Mouse (Mus musculus): ENCODE data around the gene Grb14.

The Grb14 gene

DNA sequence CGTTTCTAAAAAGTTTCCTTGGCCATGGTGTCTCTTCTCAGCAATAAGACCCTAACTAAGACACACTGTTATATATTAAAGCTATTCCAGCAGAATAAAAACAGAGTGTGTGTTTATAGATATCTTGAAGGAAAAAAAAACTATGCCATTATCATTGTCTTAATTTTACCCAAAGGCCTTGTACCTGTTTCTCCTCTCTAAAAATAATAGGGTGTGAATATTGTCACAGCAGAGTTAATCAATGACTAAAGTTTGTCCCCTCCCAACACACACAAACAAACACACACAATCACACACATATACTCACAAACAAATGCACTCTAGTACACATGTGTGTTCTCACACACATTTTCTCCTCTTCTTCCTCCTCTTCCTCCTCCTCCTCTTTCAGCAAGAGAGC, at the start of gene Grb14:
Gene Grb14 (minus strand): TSS at position 101 of the 400 bp plus-strand sequence.
- no peak for DNase-seq (ENCODE audit: inconsistent age in 2 of 2, low spot score in 1 of 2)

GRCm38 (mm10) chr2:65072205-65072604, 47.4 kb upstream of the Grb14 start:
- no peak for DNase-seq (ENCODE audit: inconsistent age in 2 of 2, low spot score in 1 of 2)

DNA sequence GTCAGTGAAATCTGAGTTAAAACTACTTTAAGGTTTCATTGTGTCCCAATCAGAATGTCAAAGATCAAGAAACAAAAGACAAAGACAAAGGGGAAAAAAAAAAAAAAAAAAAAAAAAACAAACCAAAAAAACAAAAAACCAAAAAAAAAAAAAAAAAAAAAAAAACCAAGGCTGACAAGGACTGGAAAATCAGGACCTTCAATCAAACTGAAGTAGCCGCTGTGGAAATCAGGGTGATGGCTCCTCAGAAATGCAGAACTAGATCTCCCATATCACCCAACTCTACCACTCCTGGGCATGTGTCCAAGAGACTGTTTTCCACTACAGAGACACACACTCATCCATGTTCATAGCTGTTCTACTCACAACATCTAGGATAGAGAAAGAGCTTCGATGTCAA, 29.0 kb upstream of the Grb14 start:
- DNase-seq (ENCODE audit: inconsistent age in 2 of 2, low spot score in 1 of 2), result no peak

GRCm38 (mm10) chr2:65052191-65053012, 27.6 kb upstream of the Grb14 start:
- no peak for DNase-seq (ENCODE audit: inconsistent age in 2 of 2, low spot score in 1 of 2)

- DNase-seq (ENCODE audit: inconsistent age in 2 of 2, low spot score in 1 of 2), result no peak
These were observed 26.0 kb upstream of the Grb14 start for GRCm38 (mm10) chr2:65050776-65051175.

GRCm38 (mm10) chr2:65048234-65049017, 23.6 kb upstream of the Grb14 start:
- DNase-seq (ENCODE audit: inconsistent age in 2 of 2, low spot score in 1 of 2), result no peak

DNA sequence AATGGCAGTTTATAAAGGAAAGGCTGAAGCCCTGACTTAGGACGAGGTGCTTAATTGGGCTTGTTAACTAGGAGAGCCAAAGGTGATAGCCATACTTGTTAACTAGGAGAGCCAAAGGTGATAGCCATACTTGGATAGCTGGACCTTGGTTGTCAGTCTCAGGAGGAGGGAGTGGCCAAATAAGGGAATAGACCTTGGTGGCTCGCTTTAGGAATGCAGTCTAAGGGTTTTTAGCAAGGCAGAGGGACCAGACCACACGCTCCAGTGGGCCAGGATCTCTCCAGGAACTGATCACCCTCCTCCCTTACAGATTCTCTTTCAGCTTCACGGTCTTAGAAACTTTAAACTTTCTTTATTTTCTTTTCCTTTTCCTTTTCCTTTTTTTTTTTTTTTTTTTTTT, 13.4 kb upstream of the Grb14 start:
- DNase-seq (ENCODE audit: inconsistent age in 2 of 2, low spot score in 1 of 2), result no peak

GRCm38 (mm10) chr2:65037546-65037945, 12.8 kb upstream of the Grb14 start:
- DNase-seq (ENCODE audit: inconsistent age in 2 of 2, low spot score in 1 of 2), result no peak

DNA sequence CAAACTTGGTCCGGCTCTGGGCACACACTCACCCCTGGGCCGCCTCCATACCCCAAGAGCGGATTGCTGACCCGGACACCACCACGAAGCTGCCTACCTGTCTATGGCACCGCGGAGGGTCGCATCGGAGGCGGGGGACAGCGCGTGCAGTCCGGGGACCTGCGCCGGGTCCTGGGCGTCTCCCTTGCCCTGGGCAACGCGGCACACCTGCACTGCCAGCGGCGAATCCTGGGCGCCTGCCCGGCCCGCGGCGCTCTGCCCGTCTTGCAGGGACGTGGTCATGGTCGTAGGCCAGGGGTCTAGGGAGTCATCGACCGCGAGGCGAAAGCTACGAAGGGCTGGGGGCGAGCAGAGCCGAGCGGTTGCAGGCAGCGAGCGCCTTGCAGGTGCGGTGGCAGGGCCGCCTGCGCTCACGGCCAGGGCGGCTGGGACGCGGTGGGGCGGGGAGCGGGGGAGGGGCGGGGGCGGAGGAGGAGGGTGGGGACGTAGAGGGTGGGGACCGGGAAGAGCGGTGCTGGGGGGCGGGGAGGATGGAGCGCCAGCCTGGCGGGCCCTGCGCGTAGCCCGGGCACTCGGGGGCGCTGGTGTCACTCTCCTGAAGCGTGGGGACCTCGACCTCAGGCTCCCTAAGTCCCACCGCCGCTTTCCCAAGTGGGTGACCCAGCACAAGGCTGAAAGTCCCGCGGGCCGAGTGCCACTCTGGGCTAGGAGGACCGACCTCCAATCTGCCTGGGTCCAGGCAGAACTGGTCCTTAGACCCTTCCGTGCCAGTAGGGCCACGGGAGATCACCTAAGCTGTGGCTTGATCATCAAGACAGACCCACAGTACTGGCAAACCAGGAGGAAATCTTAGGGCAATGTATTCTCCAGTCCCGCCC, 2.2 kb downstream of the Grb14 start:
- peak; percentile 86 to 92 for DNase-seq (ENCODE audit: inconsistent age in 2 of 2, low spot score in 1 of 2)

DNA sequence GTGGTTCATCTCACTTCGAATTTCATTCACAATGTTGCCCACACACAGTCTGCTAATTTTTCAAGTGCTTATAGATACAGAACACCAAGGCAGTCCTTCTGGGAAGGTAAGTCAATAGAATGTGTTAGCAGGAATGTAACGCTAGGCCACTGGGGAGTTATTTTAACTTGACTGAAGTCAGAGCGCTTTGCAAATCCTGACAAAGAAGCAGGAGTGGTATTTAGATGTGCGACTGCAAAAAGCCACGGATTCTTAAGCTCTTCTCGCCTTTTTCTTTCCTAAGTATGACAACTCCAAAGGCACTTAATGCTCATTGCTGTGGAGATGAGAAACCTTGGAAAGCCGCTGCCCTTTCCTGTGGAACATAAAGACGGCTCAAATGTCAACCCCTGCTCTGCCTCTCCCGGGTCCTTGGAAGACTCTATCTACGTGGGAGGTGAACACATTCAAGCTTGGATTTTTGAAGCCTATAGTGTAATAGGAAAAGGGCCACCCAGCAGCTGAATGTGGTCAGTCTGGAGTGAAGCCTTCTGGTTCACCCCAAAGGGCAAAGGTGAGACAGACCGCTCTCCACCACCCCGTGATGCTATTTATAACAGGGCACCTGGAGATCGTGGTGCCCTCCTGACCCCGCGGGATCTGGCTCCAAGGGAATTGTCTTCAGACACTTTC, 3.0 kb downstream of the Grb14 start:
- peak in 1 of 2 experiments; percentile 67 for DNase-seq (ENCODE audit: inconsistent age in 2 of 2, low spot score in 1 of 2)

GRCm38 (mm10) chr2:65017375-65017774, 7.4 kb downstream of the Grb14 start:
- no peak for DNase-seq (ENCODE audit: inconsistent age in 2 of 2, low spot score in 1 of 2)

- no peak for DNase-seq (ENCODE audit: inconsistent age in 2 of 2, low spot score in 1 of 2)
These were observed 10.2 kb downstream of the Grb14 start for GRCm38 (mm10) chr2:65014552-65014951.

- peak in 1 of 2 experiments; percentile 23 for DNase-seq (ENCODE audit: inconsistent age in 2 of 2, low spot score in 1 of 2)
These were observed 14.7 kb downstream of the Grb14 start for GRCm38 (mm10) chr2:65010105-65010504.

DNA sequence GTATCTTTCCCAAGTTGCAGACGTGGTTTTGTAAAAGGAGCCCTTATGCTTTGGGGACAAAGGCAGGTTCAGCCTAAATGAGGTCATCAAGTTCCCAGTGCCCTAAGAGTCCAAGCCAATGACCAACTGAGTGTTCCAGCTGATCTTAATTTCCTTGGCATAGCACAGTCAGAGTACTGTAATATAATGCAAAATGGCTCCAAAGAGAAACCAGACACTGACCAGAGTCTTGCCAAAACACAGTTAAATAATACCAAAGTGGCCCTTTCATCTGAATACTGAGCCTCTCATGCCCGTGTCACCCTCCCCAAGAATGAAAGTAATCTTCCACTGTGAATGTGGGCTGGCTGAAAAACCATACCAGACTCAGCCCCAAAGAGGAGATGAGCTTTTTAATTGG, 17.4 kb downstream of the Grb14 start:
- DNase-seq (ENCODE audit: inconsistent age in 2 of 2, low spot score in 1 of 2), result peak in 1 of 2 experiments; percentile 38

DNA sequence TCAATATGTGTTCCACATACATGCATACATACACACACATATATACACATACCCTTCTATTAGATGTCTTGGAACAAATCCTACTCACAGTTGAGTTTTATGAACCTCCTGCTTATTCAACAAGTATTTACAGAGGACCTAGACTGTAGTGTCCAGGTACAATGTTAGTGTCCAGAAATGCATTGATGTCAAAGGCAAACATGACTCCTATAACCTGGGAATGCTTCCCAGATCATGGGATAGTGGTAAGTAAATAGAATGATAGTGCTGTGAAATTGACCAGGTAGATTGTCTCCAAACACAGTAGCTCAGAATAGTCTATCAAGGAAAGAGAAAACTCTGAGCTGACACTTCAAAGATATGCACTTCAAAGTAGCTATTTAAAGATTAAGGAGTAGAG, 19.7 kb downstream of the Grb14 start:
- no peak for DNase-seq (ENCODE audit: inconsistent age in 2 of 2, low spot score in 1 of 2)

GRCm38 (mm10) chr2:65003433-65003832, 21.4 kb downstream of the Grb14 start:
- DNase-seq (ENCODE audit: inconsistent age in 2 of 2, low spot score in 1 of 2), result peak; percentile 37 to 83

GRCm38 (mm10) chr2:65002631-65003030, 22.2 kb downstream of the Grb14 start:
- DNase-seq (ENCODE audit: inconsistent age in 2 of 2, low spot score in 1 of 2), result no peak

GRCm38 (mm10) chr2:64995048-64995447, 29.7 kb downstream of the Grb14 start:
- DNase-seq (ENCODE audit: inconsistent age in 2 of 2, low spot score in 1 of 2), result no peak

- DNase-seq (ENCODE audit: inconsistent age in 2 of 2, low spot score in 1 of 2), result no peak
These were observed 35.2 kb downstream of the Grb14 start for GRCm38 (mm10) chr2:64989426-64990187.

DNA sequence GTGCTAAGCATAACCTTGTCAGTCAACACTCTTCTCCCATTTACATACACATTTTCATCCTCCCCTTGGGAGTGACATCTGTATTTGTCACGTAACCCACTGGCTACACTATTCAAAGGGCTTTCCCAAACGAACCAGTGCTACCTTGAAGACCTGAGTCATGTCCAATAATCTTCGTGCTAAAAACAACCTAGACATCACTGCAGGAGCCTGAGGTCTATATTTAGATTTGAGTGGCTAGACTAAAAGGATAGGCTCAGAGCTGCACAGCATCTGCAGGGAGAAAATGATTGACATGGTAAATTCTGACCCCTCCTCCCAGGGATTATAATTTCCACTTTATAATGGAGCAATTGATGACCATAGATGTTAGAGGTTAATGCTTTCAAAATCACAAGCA, 37.0 kb downstream of the Grb14 start:
- no peak for DNase-seq (ENCODE audit: inconsistent age in 2 of 2, low spot score in 1 of 2)

Data from adrenal gland, adult (tissue).